29 mouse cellular contexts compared by ENCODE assay signal in genomic region chrX:142576127-142576526, GRCm38 (mm10).
DNase-seq lines count a peak whose midpoint lies in the region; ATAC-seq and TF ChIP-seq lines count a peak whose summit lies in the region.
"Had no signal": no experiment of that assay in that cellular context is flagged by ENCODE, and none has a peak within 500 bp of the region (broad histone marks: within the 10 kb centered on the region; RNA-seq: fewer than 3 reads in every experiment).

No protein-coding gene starts in this region.

- H3K4me1 ChIP-seq in heart, embryonic 13.5 days: peaks cover 11% of the 10 kb centered on the region
- peaks cover 34% of the 10 kb centered on the region for H3K4me1 ChIP-seq in liver, embryonic 12.5 days
- peaks cover 16% of the 10 kb centered on the region for H3K4me1 ChIP-seq in liver, embryonic 11.5 days (replicated peaks; ENCODE audit: control insufficient read depth, insufficient read depth, low read length)
- peaks cover 36 to 40% of the 10 kb centered on the region in 2 experiments for H3K4me1 ChIP-seq in MEL (ENCODE audit: control insufficient read depth in 1 of 2, insufficient read depth in 2 of 2, low read length in 2 of 2)
- H3K4me1 ChIP-seq: embryonic facial prominence, embryonic 10.5 days; embryonic facial prominence, embryonic 15.5 days; forebrain, embryonic 12.5 days; midbrain, embryonic 13.5 days had no signal

- no peaks in the 10 kb centered on the region; the same call in 1 of the 2 replicates for H3K79me2 ChIP-seq in MEL (ENCODE audit: control insufficient read depth, insufficient read depth, low read length, poor library complexity)

- H3K4me3 ChIP-seq in heart, embryonic 13.5 days: no peak overlapping the region
- H3K4me3 ChIP-seq in liver, embryonic 12.5 days: no peak overlapping the region
- H3K4me3 ChIP-seq in liver, embryonic 11.5 days (ENCODE audit: low read depth, low read length): no peak overlapping the region
- no peak overlapping the region for H3K4me3 ChIP-seq in MEL (ENCODE audit: control insufficient read depth in 1 of 2, insufficient read depth in 1 of 2, low read depth in 2 of 2, low read length in 2 of 2)
- H3K4me3 ChIP-seq: embryonic facial prominence, embryonic 10.5 days; embryonic facial prominence, embryonic 15.5 days; forebrain, embryonic 12.5 days; heart, adult 2 months; megakaryocyte, embryonic 14.5 days; midbrain, embryonic 13.5 days had no signal

- no peaks in the 10 kb centered on the region for H3K9me3 ChIP-seq in heart, embryonic 13.5 days
- no peaks in the 10 kb centered on the region for H3K9me3 ChIP-seq in liver, embryonic 12.5 days (replicated peaks)
- no peaks in the 10 kb centered on the region for H3K9me3 ChIP-seq in liver, embryonic 11.5 days (ENCODE audit: control insufficient read depth, low read length)
- H3K9me3 ChIP-seq in MEL (replicated peaks; ENCODE audit: insufficient read depth, low read length): no peaks in the 10 kb centered on the region
- H3K9me3 ChIP-seq: embryonic facial prominence, embryonic 10.5 days; embryonic facial prominence, embryonic 15.5 days; forebrain, embryonic 12.5 days; megakaryocyte, embryonic 14.5 days; midbrain, embryonic 13.5 days had no signal

- H3K4me2 ChIP-seq in heart, embryonic 13.5 days: no peak overlapping the region
- H3K4me2 ChIP-seq in liver, embryonic 12.5 days: no peak overlapping the region
- no peak overlapping the region for H3K4me2 ChIP-seq in liver, embryonic 11.5 days
- H3K4me2 ChIP-seq: embryonic facial prominence, embryonic 15.5 days; forebrain, embryonic 12.5 days; midbrain, embryonic 13.5 days had no signal

- H3K9ac ChIP-seq in heart, embryonic 13.5 days: no peak overlapping the region
- H3K9ac ChIP-seq in liver, embryonic 12.5 days: no peak overlapping the region
- H3K9ac ChIP-seq in liver, embryonic 11.5 days (ENCODE audit: low read depth, low read length): no peak overlapping the region
- H3K9ac ChIP-seq in MEL (ENCODE audit: control insufficient read depth, low read depth, low read length, poor library complexity, severe bottlenecking): peak overlapping the region; percentile 41
- H3K9ac ChIP-seq: embryonic facial prominence, embryonic 15.5 days; forebrain, embryonic 12.5 days; forebrain, postnatal 0 days; midbrain, embryonic 13.5 days had no signal

- no peak for TF ChIP-seq CTCF in MEL (IDR thresholded peaks at IDR 0.05 in 2 of 3, conservative IDR thresholded peaks at IDR 0.05 in 1 of 3; ENCODE audit: control insufficient read depth in 1 of 3, insufficient read depth in 1 of 3, low read depth in 2 of 3, low read length in 3 of 3, poor library complexity in 1 of 3, severe bottlenecking in 1 of 3)

- H3K27me3 ChIP-seq in heart, embryonic 13.5 days (replicated peaks): no peaks in the 10 kb centered on the region
- H3K27me3 ChIP-seq in liver, embryonic 12.5 days (replicated peaks): peaks cover 3% of the 10 kb centered on the region; the same call in 1 of the 2 replicates
- no peaks in the 10 kb centered on the region for H3K27me3 ChIP-seq in liver, embryonic 11.5 days (replicated peaks; ENCODE audit: control insufficient read depth, insufficient read depth, low read length)
- no peaks in the 10 kb centered on the region for H3K27me3 ChIP-seq in MEL (ENCODE audit: control insufficient read depth in 1 of 2, insufficient read depth in 2 of 2, low read length in 2 of 2)
- H3K27me3 ChIP-seq: embryonic facial prominence, embryonic 15.5 days; forebrain, embryonic 12.5 days; megakaryocyte, embryonic 14.5 days had no signal

- no peak for ATAC-seq in heart, embryonic 13.5 days (ENCODE audit: extremely low read depth, insufficient number of reproducible peaks, low FRiP score, low TSS enrichment)
- no peak for ATAC-seq in liver, embryonic 12.5 days
- no peak for ATAC-seq in liver, embryonic 11.5 days (replicated peaks; ENCODE audit: low FRiP score)
- ATAC-seq: forebrain, postnatal 0 days; hindbrain, embryonic 16.5 days; lung, postnatal 0 days; midbrain, embryonic 13.5 days had no signal

- no peak for TF ChIP-seq POLR2A in MEL (IDR thresholded peaks at IDR 0.05; ENCODE audit: control insufficient read depth in 1 of 2, insufficient read depth in 1 of 2, low read depth in 1 of 2, low read length in 2 of 2, poor library complexity in 1 of 2)

- H3K27ac ChIP-seq in heart, embryonic 13.5 days (replicated peaks): peak overlapping the region; percentile 53
- H3K27ac ChIP-seq in liver, embryonic 12.5 days: 0 out of 2 replicates have a peak overlapping the region, but pooled peaks have one; percentile 36
- H3K27ac ChIP-seq in liver, embryonic 11.5 days (ENCODE audit: low read depth, low read length): no peak overlapping the region; the same call in 1 of the 2 replicates
- H3K27ac ChIP-seq in MEL (ENCODE audit: control insufficient read depth, low read depth, low read length): peak overlapping the region; percentile 97
- H3K27ac ChIP-seq: embryonic facial prominence, embryonic 10.5 days; embryonic facial prominence, embryonic 15.5 days; forebrain, embryonic 12.5 days; heart, adult 2 months; midbrain, embryonic 13.5 days; stomach, postnatal 0 days had no signal

- H3K36me3 ChIP-seq in heart, embryonic 13.5 days: no peaks in the 10 kb centered on the region
- no peaks in the 10 kb centered on the region for H3K36me3 ChIP-seq in liver, embryonic 12.5 days
- no peaks in the 10 kb centered on the region for H3K36me3 ChIP-seq in liver, embryonic 11.5 days (ENCODE audit: control insufficient read depth, insufficient read depth, low read length)
- H3K36me3 ChIP-seq in MEL (ENCODE audit: control insufficient read depth in 1 of 2, insufficient read depth in 2 of 2, low read length in 2 of 2): peaks cover 0 to 55% of the 10 kb centered on the region in 2 experiments; a peak in 2 of 4 replicates
- H3K36me3 ChIP-seq: embryonic facial prominence, embryonic 10.5 days; embryonic facial prominence, embryonic 15.5 days; forebrain, embryonic 12.5 days; midbrain, embryonic 13.5 days had no signal

- no peak for DNase-seq in heart, postnatal 4 days
- DNase-seq in liver, embryonic 11.5 days (ENCODE audit: low spot score): no peak
- DNase-seq in MEL (ENCODE audit: low read depth, low spot score): peak; percentile 52
- DNase-seq in telencephalon, adult 2 months (ENCODE audit: low read depth, low spot score): peak; percentile 19
- no peak for DNase-seq in retina, postnatal 1 day
- DNase-seq: adrenal gland, adult 8-10 months; cerebellum, adult 8-10 months; cerebellum, postnatal 25 days; forebrain, postnatal 0 days; gastrocnemius, postnatal 25 days; heart, adult 2 months; heart, postnatal 10 days; kidney, adult 18-20 months; kidney, postnatal 4 days; lung, adult 18-20 months; lung, postnatal 4 days; spleen, adult 18-20 months; thymus, adult 2 months; thymus, postnatal 36 days had no signal

- WGBS in heart, embryonic 13.5 days: 39% methylated on average over 3 of the region's 3 CpGs
- 58% methylated on average over 3 of the region's 3 CpGs for WGBS in liver, embryonic 12.5 days (ENCODE audit: insufficient replicate concordance)
- 67% methylated on average over 3 of the region's 3 CpGs for WGBS in liver, embryonic 11.5 days

- no peak for TF ChIP-seq RAD21 in MEL (IDR thresholded peaks at IDR 0.05; ENCODE audit: low read depth, low read length)

- TF ChIP-seq EP300 in MEL (IDR thresholded peaks at IDR 0.05; ENCODE audit: low read depth in 1 of 2, low read length in 2 of 2): no peak

TF ChIP-seq in MEL, 35 proteins besides CTCF, POLR2A, EP300 and RAD21:
- TF ChIP-seq ZNF384 (IDR thresholded peaks at IDR 0.05; ENCODE audit: low read depth, low read length): peak; percentile 93
- TF ChIP-seq ETS1 (IDR thresholded peaks at IDR 0.05; ENCODE audit: low read depth, low read length): no peak
- no peak for TF ChIP-seq MYB (IDR thresholded peaks at IDR 0.05; ENCODE audit: low read depth, low read length)
- TF ChIP-seq USF2 (IDR thresholded peaks at IDR 0.05; ENCODE audit: borderline replicate concordance in 1 of 2, insufficient read depth in 1 of 2, low read depth in 1 of 2, low read length in 2 of 2): no peak
- no peak for TF ChIP-seq UBTF (IDR thresholded peaks at IDR 0.05; ENCODE audit: borderline replicate concordance, insufficient read depth, low read depth, low read length)

Comparison
In these comparisons a context has a peak if more than half of its experiments do, and no peak if none do; other contexts are left out.
1. DNase-seq: peak in MEL (single experiment) and telencephalon, adult 2 months (single experiment); none in heart, postnatal 4 days (single experiment), liver, embryonic 11.5 days (single experiment) and retina, postnatal 1 day (single experiment).